Mouse (Mus musculus) MEL (cell line): ENCODE data around the gene Prdm12. TPM values are rescaled to one million over a fixed set of nuclear protein-coding genes. Genes with fewer than 3 reads are reported as not detected.

ENCODE experiments used
- DNase-seq: peaks from one replicate; pipeline ENCODE4 v3.0.0; 2011; ENCODE audit warnings: low read depth, low spot score
- H3K27ac ChIP-seq: 2 replicates; pipeline ENCODE4 v1.5.1; 2012; ENCODE audit warnings: low read depth, mild to moderate bottlenecking, control low read depth, low read length, moderate library complexity; ENCODE audit not compliant: control insufficient read depth
- H3K27me3 ChIP-seq, 2 experiments: fragments of 150-350 bp in 1 of 2; sonication (generic) in 1 of 2; 2 replicates each; pipeline ENCODE4 v1.6.1; 2012; ENCODE audit warnings: low read length in 2 of 2, mild to moderate bottlenecking in 2 of 2, improper control_type of control experiment in 1 of 2, moderate library complexity in 1 of 2; ENCODE audit not compliant: insufficient read depth in 2 of 2, control insufficient read depth in 1 of 2
- H3K36me3 ChIP-seq, 2 experiments: 2 replicates each; pipeline ENCODE4 v1.6.1; 2012 to 2014; ENCODE audit warnings: low read length in 2 of 2, improper control_type of control experiment in 1 of 2, inconsistent platforms in 1 of 2, mild to moderate bottlenecking in 1 of 2; ENCODE audit not compliant: insufficient read depth in 2 of 2, control insufficient read depth in 1 of 2
- H3K4me1 ChIP-seq, 2 experiments: fragments of 150-350 bp in 1 of 2; sonication (generic) in 1 of 2; 2 replicates each; pipeline ENCODE4 v1.6.1; 2012; ENCODE audit warnings: low read length in 2 of 2, improper control_type of control experiment in 1 of 2, mild to moderate bottlenecking in 1 of 2; ENCODE audit not compliant: insufficient read depth in 2 of 2, control insufficient read depth in 1 of 2
- H3K4me3 ChIP-seq, 2 experiments: fragments of 150-350 bp in 1 of 2; sonication (generic) in 1 of 2; 2 replicates each; pipeline ENCODE4 v1.5.1; 2012; ENCODE audit warnings: low read depth in 2 of 2, low read length in 2 of 2, mild to moderate bottlenecking in 2 of 2, moderate library complexity in 2 of 2, control low read depth in 1 of 2, improper control_type of control experiment in 1 of 2; ENCODE audit not compliant: control insufficient read depth in 1 of 2, insufficient read depth in 1 of 2
- H3K79me2 ChIP-seq: 2 replicates; pipeline ENCODE4 v1.6.1; 2012; ENCODE audit warnings: mild to moderate bottlenecking, low read length, moderate library complexity; ENCODE audit not compliant: control insufficient read depth, poor library complexity, insufficient read depth
- H3K9ac ChIP-seq: 2 replicates; pipeline ENCODE4 v1.6.1; 2012; ENCODE audit warnings: low read depth, mild to moderate bottlenecking, control low read depth, low read length, moderate library complexity; ENCODE audit not compliant: control insufficient read depth, poor library complexity, severe bottlenecking
- H3K9me3 ChIP-seq: fragments of 150-350 bp; sonication (generic); replicated peaks from 2 replicates; pipeline ENCODE4 v1.6.1; 2012; ENCODE audit warnings: mild to moderate bottlenecking, low read length, improper control_type of control experiment, moderate library complexity; ENCODE audit not compliant: insufficient read depth
- CHD1 ChIP-seq: IDR thresholded peaks from 2 replicates; pipeline ENCODE4 v1.6.1; 2012; ENCODE audit warnings: low read depth, mild to moderate bottlenecking, inconsistent platforms, low read length, improper control_type of control experiment
- CTCF ChIP-seq, 3 experiments: IDR thresholded peaks in 2 of 3; conservative IDR thresholded peaks in 1 of 3; 2 replicates each; pipeline ENCODE4 v1.5.1; 2011 to 2012; ENCODE audit warnings: low read length in 3 of 3, low read depth in 2 of 3, mild to moderate bottlenecking in 2 of 3, improper control_type of control experiment in 1 of 3, inconsistent platforms in 1 of 3, mixed read lengths in 1 of 3, moderate library complexity in 1 of 3; ENCODE audit not compliant: control insufficient read depth in 1 of 3, insufficient read depth in 1 of 3, poor library complexity in 1 of 3, severe bottlenecking in 1 of 3
- EP300 ChIP-seq, 2 experiments: IDR thresholded peaks; 2 replicates each; pipeline ENCODE4 v1.6.1; 2011; ENCODE audit warnings: improper control_type of control experiment in 2 of 2, low read length in 2 of 2, low read depth in 1 of 2, mild to moderate bottlenecking in 1 of 2
- ETS1 ChIP-seq: IDR thresholded peaks from 2 replicates; pipeline ENCODE4 v1.6.1; 2012; ENCODE audit warnings: low read depth, mild to moderate bottlenecking, inconsistent platforms, low read length, improper control_type of control experiment, moderate library complexity
- GABPA ChIP-seq: IDR thresholded peaks from 2 replicates; pipeline ENCODE4 v1.6.1; 2012; ENCODE audit warnings: low read depth, mild to moderate bottlenecking, inconsistent platforms, low read length, improper control_type of control experiment, moderate library complexity
- MAFK ChIP-seq: IDR thresholded peaks from 2 replicates; pipeline ENCODE4 v1.6.1; 2011; ENCODE audit warnings: low read depth, mild to moderate bottlenecking, low read length, improper control_type of control experiment, borderline replicate concordance
- MAZ ChIP-seq: IDR thresholded peaks from 2 replicates; pipeline ENCODE4 v1.6.1; 2012; ENCODE audit warnings: low read depth, mild to moderate bottlenecking, inconsistent platforms, low read length, improper control_type of control experiment
- MXI1 ChIP-seq: IDR thresholded peaks from 2 replicates; pipeline ENCODE4 v1.6.1; 2011; ENCODE audit warnings: mild to moderate bottlenecking, low read depth, low read length, improper control_type of control experiment
- NELFE ChIP-seq: IDR thresholded peaks from 2 replicates; pipeline ENCODE4 v1.6.1; 2011; ENCODE audit warnings: low read depth, low read length, improper control_type of control experiment
- POLR2AphosphoS2 ChIP-seq: IDR thresholded peaks from 2 replicates; pipeline ENCODE4 v1.6.1; 2011; ENCODE audit warnings: low read length, improper control_type of control experiment
- POLR2AphosphoS5 ChIP-seq: IDR thresholded peaks from 2 replicates; pipeline ENCODE4 v1.6.1; 2012; ENCODE audit warnings: low read depth, borderline replicate concordance, mild to moderate bottlenecking, inconsistent platforms, low read length, moderate library complexity, mixed read lengths
- RAD21 ChIP-seq: IDR thresholded peaks from 2 replicates; pipeline ENCODE4 v1.6.1; 2011; ENCODE audit warnings: mild to moderate bottlenecking, low read depth, low read length, improper control_type of control experiment
- RCOR1 ChIP-seq: IDR thresholded peaks from 2 replicates; pipeline ENCODE4 v1.6.1; 2012; ENCODE audit warnings: low read depth, mild to moderate bottlenecking, inconsistent platforms, low read length, improper control_type of control experiment
- USF2 ChIP-seq, 2 experiments: IDR thresholded peaks; 2 replicates each; pipeline ENCODE4 v1.6.1; 2011 to 2012; ENCODE audit warnings: improper control_type of control experiment in 2 of 2, low read length in 2 of 2, borderline replicate concordance in 1 of 2, inconsistent platforms in 1 of 2, low read depth in 1 of 2, mild to moderate bottlenecking in 1 of 2; ENCODE audit not compliant: insufficient read depth in 1 of 2
- ZNF384 ChIP-seq: IDR thresholded peaks from 2 replicates; pipeline ENCODE4 v1.6.1; 2012; ENCODE audit warnings: low read depth, mild to moderate bottlenecking, inconsistent platforms, low read length, improper control_type of control experiment
- polyA plus RNA-seq, 2 experiments: library from polyadenylated mRNA; stranded (reverse) in 1 of 2; unstranded in 1 of 2; fragments of >175 nt in 1 of 2; fragments of >200 nt in 1 of 2; gene quantifications; 2 replicates each; pipeline versions ENCODE4 v1.2.1 to v1.2.4; 2012; ENCODE audit warnings: low replicate concordance in 2 of 2, low read depth in 1 of 2; ENCODE audit not compliant: insufficient read length in 2 of 2, insufficient read depth in 1 of 2, missing spikeins in 1 of 2
- total RNA-seq: library from RNA; depleted of rRNA; stranded (reverse); fragments of 300-350 nt; gene quantifications from 2 replicates; pipeline ENCODE4 v1.2.3, GENCODE M21; 2012

The Prdm12 gene
- total and polyA plus RNA-seq, 3 experiments = not detected

DNA sequence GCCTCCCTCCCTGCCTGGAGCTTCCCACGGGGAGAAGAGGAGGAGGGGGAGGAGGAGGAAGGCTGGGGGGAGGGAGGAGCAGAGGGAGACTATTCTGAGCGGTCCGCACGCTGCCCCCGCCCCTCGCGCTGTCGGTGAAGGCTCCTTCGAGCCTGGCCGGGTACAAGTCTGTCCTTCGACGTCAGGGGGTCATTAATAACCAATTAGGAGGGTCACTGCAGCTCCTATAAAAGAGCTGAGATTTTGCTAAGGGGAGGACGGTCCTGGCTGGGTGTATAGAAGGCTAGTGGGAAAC is 424 bp upstream of the Prdm12 start:
- no peaks in the 10 kb centered on the region for H3K4me1 ChIP-seq
- TF ChIP-seq RAD21 (no peak), MAZ (no peak), GABPA (no peak), ZNF384 (no peak), MXI1 (no peak), EP300 (IDR thresholded peaks at IDR 0.05; ENCODE audit: low read depth in 1 of 2, low read length in 2 of 2) (no peak), NELFE (no peak), RCOR1 (no peak), POLR2AphosphoS5 (no peak), CTCF (IDR thresholded peaks at IDR 0.05 in 2 of 3, conservative IDR thresholded peaks at IDR 0.05 in 1 of 3; ENCODE audit: control insufficient read depth in 1 of 3, insufficient read depth in 1 of 3, low read depth in 2 of 3, low read length in 3 of 3, poor library complexity in 1 of 3, severe bottlenecking in 1 of 3) (no peak), CHD1 (no peak)
- no peaks in the 10 kb centered on the region for H3K9me3 ChIP-seq

DNA sequence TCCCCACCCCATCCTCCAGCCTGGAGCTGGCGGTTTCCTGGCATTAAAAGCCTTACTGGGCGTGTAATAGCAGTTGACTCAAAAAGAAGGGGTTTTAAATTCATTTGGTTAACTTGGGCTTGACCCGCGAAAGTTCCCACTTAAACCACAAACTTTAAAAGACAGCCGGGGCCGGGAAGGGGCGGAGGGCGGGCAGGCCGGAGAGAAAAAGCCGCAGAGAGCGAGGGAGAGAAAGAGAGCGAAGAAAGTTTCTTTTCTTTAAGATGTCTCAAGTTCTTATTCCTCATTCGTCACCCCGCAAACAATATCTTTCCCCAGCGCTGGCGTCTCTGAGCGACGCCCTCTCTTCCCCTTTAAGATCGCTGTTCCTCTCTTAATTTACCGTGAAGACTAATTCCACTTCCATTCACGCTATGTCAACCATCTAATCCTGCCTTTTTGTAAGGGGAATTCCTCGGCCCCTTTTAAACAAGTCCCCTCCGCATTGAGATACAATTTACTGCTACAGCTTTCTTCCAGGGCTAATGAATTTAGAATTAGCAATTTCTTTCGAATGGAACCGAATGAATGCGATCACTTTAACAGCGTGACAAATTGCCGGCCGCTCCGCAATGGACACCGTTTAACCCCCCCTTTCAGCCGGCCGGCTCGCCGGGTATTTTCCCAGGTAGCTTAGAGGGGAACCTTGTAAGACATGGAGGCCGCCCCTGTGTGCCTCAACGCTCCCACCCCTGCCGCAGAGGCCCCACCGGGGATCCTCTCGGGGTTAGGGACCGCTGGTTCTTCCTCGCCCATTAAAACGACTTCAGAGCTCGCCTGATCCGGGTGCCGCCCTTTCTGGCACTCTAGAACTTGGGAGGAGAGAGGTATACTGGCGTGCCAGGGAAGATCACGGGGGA is 1.0 kb downstream of the Prdm12 start:
- Histone ChIP-seq H3K4me1 (no peaks in the 10 kb centered on the region), H3K9me3 (no peaks in the 10 kb centered on the region), H3K27me3 (peaks cover 0 to 2% of the 10 kb centered on the region in 2 experiments; a peak in 1 of 4 replicates), H3K9ac (no peak overlapping the region), H3K4me3 (no peak overlapping the region), H3K36me3 (no peaks in the 10 kb centered on the region)
- DNase-seq = no peak
- TF ChIP-seq MXI1 (no peak), MAFK (no peak), GABPA (no peak), ETS1 (no peak)
- TF ChIP-seq, all 39 proteins: peak for 0
- H3K27ac ChIP-seq = no peak overlapping the region
- H3K79me2 ChIP-seq = no peaks in the 10 kb centered on the region

More for the DNA sequence above, 424 bp upstream of the Prdm12 start:
- H3K79me2 ChIP-seq = no peaks in the 10 kb centered on the region
- no peak for DNase-seq
- H3K36me3 ChIP-seq = no peaks in the 10 kb centered on the region
- no peak overlapping the region for H3K9ac ChIP-seq
- no peaks in the 10 kb centered on the region for H3K27me3 ChIP-seq
- no peak overlapping the region for H3K27ac ChIP-seq
- no peak overlapping the region for H3K4me3 ChIP-seq

DNA sequence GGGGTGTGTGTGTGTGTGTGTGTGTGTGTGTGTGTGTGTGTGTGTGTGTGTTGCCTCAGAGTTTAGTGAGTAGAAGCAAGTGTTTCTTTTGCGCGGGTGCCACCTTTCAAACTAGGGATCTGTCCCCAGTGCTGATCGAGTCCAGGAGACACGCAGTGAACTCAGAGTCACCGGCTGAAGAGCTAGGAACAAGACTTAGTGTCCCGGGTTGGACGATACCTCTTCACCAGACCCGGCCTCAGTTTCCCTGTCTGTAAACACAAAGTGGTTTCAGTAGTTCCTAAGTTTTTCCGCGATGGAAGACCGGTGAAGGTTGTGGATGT is 1.6 kb downstream of the Prdm12 start:
- no peak for TF ChIP-seq USF2 (IDR thresholded peaks at IDR 0.05; ENCODE audit: borderline replicate concordance in 1 of 2, insufficient read depth in 1 of 2, low read depth in 1 of 2, low read length in 2 of 2)
- no peak for TF ChIP-seq GABPA
- no peak for TF ChIP-seq MXI1
- TF ChIP-seq POLR2AphosphoS2 = no peak
- Histone ChIP-seq H3K27me3 (peaks cover 0 to 6% of the 10 kb centered on the region in 2 experiments; a peak in 1 of 4 replicates), H3K9ac (no peak overlapping the region), H3K9me3 (no peaks in the 10 kb centered on the region), H3K27ac (no peak overlapping the region), H3K79me2 (no peaks in the 10 kb centered on the region), H3K4me1 (no peaks in the 10 kb centered on the region), H3K36me3 (no peaks in the 10 kb centered on the region), H3K4me3 (no peak overlapping the region)
- DNase-seq = no peak
